Mouse (Mus musculus) ovary, postnatal 14 days (tissue): ENCODE data around the gene Olfr1335.
"Not testable (repeated sequence)": the region's sequence is repeated elsewhere in the genome, so short reads cannot be mapped to it uniquely, and the experiment has no call there.

ENCODE experiments used
- DNase-seq: peaks from one replicate; pipeline ENCODE4 v3.0.0; 2022; ENCODE audit warnings: low spot score

Gene Olfr1335

GRCm38 (mm10) chr4:118809844-118810243, at the start of gene Olfr1335:
Gene Olfr1335, minus strand, starts transcription at chr4:118809944.
- DNase-seq, result no peak

GRCm38 (mm10) chr4:118836179-118836578, 26.4 kb upstream of the Olfr1335 start, which contains the start of gene Olfr1333:
Gene Olfr1333, minus strand, starts transcription at chr4:118836279.
- no peak for DNase-seq

DNA sequence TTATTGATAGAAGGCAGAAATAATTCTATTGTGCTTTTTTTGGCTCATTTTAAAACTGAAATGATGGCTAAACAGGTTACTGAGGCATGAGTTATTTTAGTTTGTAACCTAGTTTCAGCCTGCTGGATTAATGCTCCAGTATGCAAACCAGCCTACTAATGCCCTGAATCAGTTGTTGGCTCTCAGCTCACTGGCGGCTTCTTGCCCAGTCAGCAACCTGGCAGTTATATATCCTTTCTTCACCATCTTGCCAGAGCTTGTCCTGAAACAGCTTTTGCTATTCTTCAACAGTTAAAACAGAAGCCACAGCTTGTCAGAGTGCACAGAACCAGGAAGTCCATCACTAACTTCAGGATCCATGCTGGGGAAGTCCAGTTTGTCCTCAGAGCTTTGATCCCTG, 9.2 kb upstream of the Olfr1335 start:
- no peak for DNase-seq

DNA sequence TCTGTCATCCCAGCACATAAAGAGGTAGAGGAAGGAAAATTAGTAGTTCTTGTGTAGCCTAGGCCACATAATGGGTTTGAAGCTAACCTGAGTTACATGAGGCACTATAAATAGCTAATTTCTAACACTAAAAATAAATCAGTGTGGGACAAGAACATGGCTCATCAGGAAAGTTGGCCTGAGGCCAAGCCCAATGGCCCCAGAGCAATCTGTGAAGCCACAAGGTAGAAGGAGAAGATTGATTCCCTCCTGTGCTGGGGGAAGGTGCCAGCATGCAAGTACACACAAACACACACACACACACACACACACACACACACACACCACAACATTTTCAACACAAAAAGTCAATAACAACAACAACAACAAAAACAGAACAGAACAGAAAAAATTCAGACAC, 16.9 kb downstream of the Olfr1335 start:
- DNase-seq, result not testable (repeated sequence)

- DNase-seq, result no peak
Measured at GRCm38 (mm10) chr4:118782486-118782885, 27.3 kb downstream of the Olfr1335 start, which contains the start of gene Olfr1337. Gene Olfr1337, minus strand, starts transcription at chr4:118782586.
